Mouse (Mus musculus): ENCODE measurements around the gene Tcp11l2. TPM values are rescaled to one million over a fixed set of nuclear protein-coding genes. Genes with fewer than 3 reads are reported as not detected.

Tcp11l2 gene
- polyA plus RNA-seq, 1 experiment from 2014 or later = 15.1 TPM

DNA sequence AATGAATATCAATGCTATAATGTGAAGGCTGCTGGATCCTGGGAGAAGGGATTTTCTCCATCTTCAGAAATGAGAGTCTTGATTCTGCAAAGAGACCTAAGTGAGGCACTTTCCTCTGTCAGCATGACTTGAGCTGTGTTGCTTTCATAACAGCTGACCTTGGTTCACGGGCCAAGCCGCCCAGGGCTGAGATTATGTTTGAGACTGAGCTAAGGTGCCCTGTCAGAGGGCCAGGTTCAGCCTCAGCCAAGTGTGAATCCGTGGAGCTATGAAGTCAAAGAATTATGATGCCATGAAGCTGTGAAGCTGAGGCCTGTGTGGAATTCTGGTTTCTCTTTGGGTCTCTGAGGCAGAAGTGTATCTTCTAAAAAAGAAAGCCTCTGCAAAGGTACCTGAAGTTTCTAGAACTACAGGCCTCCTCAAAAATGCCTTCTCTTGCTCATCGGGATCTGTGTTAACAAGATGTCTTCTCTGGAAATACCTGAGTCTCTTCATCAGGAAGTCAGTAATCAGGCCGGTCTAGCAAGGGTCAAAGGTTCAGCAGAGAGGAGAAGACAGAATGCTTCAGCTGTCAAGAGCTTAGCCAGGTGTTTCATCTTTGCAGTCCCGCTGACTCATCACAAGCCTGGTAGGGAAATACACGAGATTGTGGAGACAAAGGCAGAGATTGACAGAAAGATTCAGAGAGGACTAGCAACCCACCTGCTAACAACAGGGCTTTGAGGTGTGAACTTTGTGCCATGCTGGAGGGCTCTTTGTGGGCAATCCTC lies 31.4 kb upstream of the Tcp11l2 start:
- no peaks in the 10 kb centered on the region for H3K36me3 ChIP-seq (ENCODE audit: insufficient read depth)
- no peak overlapping the region for H3K4me2 ChIP-seq
- no peak overlapping the region; the same call in 1 of the 2 replicates for H3K9ac ChIP-seq
- DNase-seq (no peak), ATAC-seq (ENCODE audit: insufficient read depth) (no peak)
- 0 out of 2 replicates have a peak, but pooled peaks cover 6% of the 10 kb centered on the region for H3K4me1 ChIP-seq (ENCODE audit: insufficient read depth)
- no peak overlapping the region for H3K4me3 ChIP-seq (ENCODE audit: low read depth, low read length)
- 29% methylated on average over 7 of the region's 7 CpGs for WGBS
- TF ChIP-seq CTCF (IDR thresholded peaks at IDR 0.05; ENCODE audit: low read depth) = no peak
- H3K27me3 ChIP-seq (ENCODE audit: insufficient read depth, low read length) = no peaks in the 10 kb centered on the region
- H3K9me3 ChIP-seq (ENCODE audit: low read depth, low read length) = no peaks in the 10 kb centered on the region
- H3K27ac ChIP-seq (ENCODE audit: low read depth) = no peak overlapping the region

DNA sequence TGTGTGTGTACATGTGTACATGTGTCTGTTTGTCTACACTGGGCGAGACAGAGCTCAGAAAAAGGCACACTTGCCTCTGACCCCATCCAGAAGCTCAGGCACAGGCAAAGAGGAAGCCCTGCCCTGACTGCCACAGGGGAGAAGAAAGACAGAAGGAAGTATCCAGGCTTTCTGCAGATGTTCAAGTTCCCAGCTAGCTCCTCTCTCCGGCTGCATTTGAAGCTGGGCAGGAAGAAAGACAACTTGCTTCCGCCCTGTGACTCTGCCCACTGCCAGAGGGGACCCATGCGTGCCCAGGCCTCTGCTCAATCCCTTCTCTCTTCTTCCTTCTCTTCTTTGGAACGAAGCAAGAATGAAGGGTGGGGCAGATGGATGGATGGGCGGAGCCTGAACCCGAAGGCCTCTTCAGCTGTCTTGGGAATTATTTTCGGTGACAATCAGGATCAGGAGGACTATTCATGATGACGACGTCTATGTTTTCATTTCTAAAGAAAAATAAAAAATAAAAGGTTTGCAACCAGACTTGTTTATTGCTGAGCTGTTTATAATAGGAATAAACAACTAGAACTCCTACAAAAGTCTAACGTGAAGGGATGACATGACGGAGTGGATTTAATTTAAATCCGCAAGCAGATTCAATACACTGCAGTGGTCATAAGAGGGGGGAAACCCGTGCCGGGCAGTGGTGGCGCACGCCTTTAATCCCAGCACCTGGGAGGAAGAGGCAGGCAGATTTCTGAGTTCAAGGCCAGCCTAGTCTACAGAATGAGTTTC lies 27.1 kb upstream of the Tcp11l2 start:
- WGBS = 72% methylated on average over 17 of the region's 17 CpGs
- Histone ChIP-seq H3K27me3 (ENCODE audit: insufficient read depth, low read length) (no peaks in the 10 kb centered on the region), H3K4me3 (ENCODE audit: low read depth, low read length) (no peak overlapping the region), H3K27ac (ENCODE audit: low read depth) (no peak overlapping the region), H3K9me3 (ENCODE audit: low read depth, low read length) (no peaks in the 10 kb centered on the region), H3K4me2 (no peak overlapping the region), H3K4me1 (ENCODE audit: insufficient read depth) (0 out of 2 replicates have a peak, but pooled peaks cover 2% of the 10 kb centered on the region), H3K9ac (0 out of 2 replicates have a peak overlapping the region, but pooled peaks have one; percentile 16), H3K36me3 (ENCODE audit: insufficient read depth) (no peaks in the 10 kb centered on the region)
- DNase-seq (no peak), ATAC-seq (ENCODE audit: insufficient read depth) (no peak)
- no peak for TF ChIP-seq CTCF (IDR thresholded peaks at IDR 0.05; ENCODE audit: low read depth)

GRCm38 (mm10) chr10:84549920-84550293 lies 26.5 kb upstream of the Tcp11l2 start:
- no peak for DNase-seq
- WGBS = 79% methylated on average over 10 of the region's 10 CpGs
- Histone ChIP-seq H3K9ac (no peak overlapping the region), H3K36me3 (ENCODE audit: insufficient read depth) (no peaks in the 10 kb centered on the region), H3K27me3 (ENCODE audit: insufficient read depth, low read length) (no peaks in the 10 kb centered on the region), H3K27ac (ENCODE audit: low read depth) (no peak overlapping the region), H3K4me1 (ENCODE audit: insufficient read depth) (no peaks in the 10 kb centered on the region), H3K4me3 (ENCODE audit: low read depth, low read length) (no peak overlapping the region), H3K9me3 (ENCODE audit: low read depth, low read length) (no peaks in the 10 kb centered on the region), H3K4me2 (no peak overlapping the region)
- no peak for TF ChIP-seq CTCF (IDR thresholded peaks at IDR 0.05; ENCODE audit: low read depth)
- no peak for ATAC-seq (ENCODE audit: insufficient read depth)

DNA sequence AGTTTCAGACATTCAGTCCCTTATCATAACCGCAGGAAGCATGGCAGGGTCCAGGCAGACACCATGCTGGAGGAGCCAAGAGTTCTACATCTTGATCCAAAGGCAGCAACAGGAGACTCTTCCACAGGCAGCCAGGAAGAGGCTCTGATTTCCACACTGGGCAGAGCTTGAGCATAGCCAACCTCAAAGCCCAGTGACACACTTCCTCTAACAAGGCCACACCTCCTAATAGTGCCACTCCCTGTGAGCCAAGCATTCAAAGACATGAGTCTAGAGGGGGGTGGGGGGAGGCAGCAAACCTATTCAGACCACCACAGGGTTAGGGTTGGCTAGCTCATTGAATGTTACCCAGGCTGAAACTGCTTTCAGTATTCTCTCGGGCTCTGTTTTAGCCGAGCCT lies 24.6 kb upstream of the Tcp11l2 start:
- no peak overlapping the region for H3K4me2 ChIP-seq
- no peak overlapping the region for H3K4me3 ChIP-seq (ENCODE audit: low read depth, low read length)
- no peak for DNase-seq
- H3K4me1 ChIP-seq (ENCODE audit: insufficient read depth) = no peaks in the 10 kb centered on the region
- H3K27ac ChIP-seq (ENCODE audit: low read depth) = no peak overlapping the region
- no peaks in the 10 kb centered on the region for H3K27me3 ChIP-seq (ENCODE audit: insufficient read depth, low read length)
- TF ChIP-seq CTCF (IDR thresholded peaks at IDR 0.05; ENCODE audit: low read depth) = no peak
- no peak overlapping the region for H3K9ac ChIP-seq
- WGBS = 92% methylated on average over 3 of the region's 3 CpGs
- no peaks in the 10 kb centered on the region for H3K36me3 ChIP-seq (ENCODE audit: insufficient read depth)
- no peaks in the 10 kb centered on the region for H3K9me3 ChIP-seq (ENCODE audit: low read depth, low read length)
- no peak for ATAC-seq (ENCODE audit: insufficient read depth)

- no peak for TF ChIP-seq CTCF (IDR thresholded peaks at IDR 0.05; ENCODE audit: low read depth)
- H3K9ac ChIP-seq = no peak overlapping the region
- 87% methylated on average over 2 of the region's 2 CpGs for WGBS
- no peak overlapping the region for H3K4me2 ChIP-seq
- ATAC-seq (ENCODE audit: insufficient read depth) = no peak
- no peak for DNase-seq
- H3K4me3 ChIP-seq (ENCODE audit: low read depth, low read length) = no peak overlapping the region
- no peaks in the 10 kb centered on the region for H3K4me1 ChIP-seq (ENCODE audit: insufficient read depth)
- H3K27ac ChIP-seq (ENCODE audit: low read depth) = no peak overlapping the region
- H3K27me3 ChIP-seq (ENCODE audit: insufficient read depth, low read length) = no peaks in the 10 kb centered on the region
- no peaks in the 10 kb centered on the region for H3K9me3 ChIP-seq (ENCODE audit: low read depth, low read length)
- no peaks in the 10 kb centered on the region for H3K36me3 ChIP-seq (ENCODE audit: insufficient read depth)
Observed at GRCm38 (mm10) chr10:84552477-84552876, 23.9 kb upstream of the Tcp11l2 start.

- Histone ChIP-seq H3K27ac (ENCODE audit: low read depth) (peak overlapping the region; percentile 81), H3K9me3 (ENCODE audit: low read depth, low read length) (no peaks in the 10 kb centered on the region), H3K4me1 (ENCODE audit: insufficient read depth) (no peaks in the 10 kb centered on the region), H3K4me3 (ENCODE audit: low read depth, low read length) (no peak overlapping the region), H3K36me3 (ENCODE audit: insufficient read depth) (no peaks in the 10 kb centered on the region), H3K9ac (no peak overlapping the region), H3K4me2 (no peak overlapping the region), H3K27me3 (ENCODE audit: insufficient read depth, low read length) (no peaks in the 10 kb centered on the region)
- peak; percentile 79 for ATAC-seq (ENCODE audit: insufficient read depth)
- 31% methylated on average over 6 of the region's 6 CpGs for WGBS
- peak; percentile 62 for DNase-seq
- TF ChIP-seq CTCF (IDR thresholded peaks at IDR 0.05; ENCODE audit: low read depth) = no peak
Observed at GRCm38 (mm10) chr10:84554291-84555009, 22.0 kb upstream of the Tcp11l2 start.

- H3K4me2 ChIP-seq = no peak overlapping the region
- H3K4me3 ChIP-seq (ENCODE audit: low read depth, low read length) = no peak overlapping the region
- no peak overlapping the region for H3K9ac ChIP-seq
- WGBS = 58% methylated on average over 2 of the region's 2 CpGs
- no peak for TF ChIP-seq CTCF (IDR thresholded peaks at IDR 0.05; ENCODE audit: low read depth)
- H3K4me1 ChIP-seq (ENCODE audit: insufficient read depth) = no peaks in the 10 kb centered on the region
- ATAC-seq (ENCODE audit: insufficient read depth) (no peak), DNase-seq (no peak)
- H3K9me3 ChIP-seq (ENCODE audit: low read depth, low read length) = no peaks in the 10 kb centered on the region
- H3K27me3 ChIP-seq (ENCODE audit: insufficient read depth, low read length) = no peaks in the 10 kb centered on the region
- no peaks in the 10 kb centered on the region for H3K36me3 ChIP-seq (ENCODE audit: insufficient read depth)
- no peak overlapping the region for H3K27ac ChIP-seq (ENCODE audit: low read depth)
Observed at GRCm38 (mm10) chr10:84556120-84556519, 20.3 kb upstream of the Tcp11l2 start.

All from lung, embryonic 14.5 days (tissue).